Mouse (Mus musculus) adrenal gland, postnatal 36 days (tissue): ENCODE results near the gene Arhgap6. TPM values are rescaled to one million over a fixed set of nuclear protein-coding genes. Genes with fewer than 3 reads are reported as not detected.
A peak's percentile ranks its signal among the peaks of the same experiment; 100 is the strongest.
"Not testable (repeated sequence)": the region's sequence is repeated elsewhere in the genome, so short reads cannot be mapped to it uniquely, and the experiment has no call there.

Source experiments
- DNase-seq, 2 experiments: peaks; one replicate each; pipeline ENCODE4 v3.0.0; 2021; ENCODE audit warnings: mixed read lengths in 1 of 2
- total RNA-seq, 2 experiments: library from RNA; stranded (reverse); gene quantifications; 2 replicates each; pipeline ENCODE4 v1.2.3; 2021

Gene Arhgap6
- total RNA-seq, 2 experiments from 2014 or later = 2.1 to 2.5 TPM

DNA sequence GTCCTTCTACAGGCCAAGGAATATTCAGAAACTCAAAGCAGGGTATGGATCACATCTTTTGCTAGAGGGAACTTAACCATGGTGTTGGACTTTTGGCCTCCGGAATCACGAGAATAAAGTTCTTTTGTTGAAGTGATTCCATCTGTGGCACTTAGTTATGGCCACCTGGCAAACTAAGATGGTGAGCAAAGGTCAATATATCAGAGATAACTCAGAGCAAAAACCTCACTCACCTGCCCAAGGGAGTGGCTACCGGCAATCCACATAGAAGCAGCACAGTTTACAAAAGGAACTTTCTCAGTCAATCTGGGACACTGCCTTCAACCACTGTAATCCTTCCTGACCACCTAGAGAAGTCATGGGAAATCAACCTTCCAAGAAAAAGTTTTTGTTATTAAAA lies 513.7 kb downstream of the Arhgap6 start:
- no peak for DNase-seq

- no peak for DNase-seq
These were observed 524.3 kb downstream of the Arhgap6 start for GRCm38 (mm10) chrX:169319066-169319760.

DNA sequence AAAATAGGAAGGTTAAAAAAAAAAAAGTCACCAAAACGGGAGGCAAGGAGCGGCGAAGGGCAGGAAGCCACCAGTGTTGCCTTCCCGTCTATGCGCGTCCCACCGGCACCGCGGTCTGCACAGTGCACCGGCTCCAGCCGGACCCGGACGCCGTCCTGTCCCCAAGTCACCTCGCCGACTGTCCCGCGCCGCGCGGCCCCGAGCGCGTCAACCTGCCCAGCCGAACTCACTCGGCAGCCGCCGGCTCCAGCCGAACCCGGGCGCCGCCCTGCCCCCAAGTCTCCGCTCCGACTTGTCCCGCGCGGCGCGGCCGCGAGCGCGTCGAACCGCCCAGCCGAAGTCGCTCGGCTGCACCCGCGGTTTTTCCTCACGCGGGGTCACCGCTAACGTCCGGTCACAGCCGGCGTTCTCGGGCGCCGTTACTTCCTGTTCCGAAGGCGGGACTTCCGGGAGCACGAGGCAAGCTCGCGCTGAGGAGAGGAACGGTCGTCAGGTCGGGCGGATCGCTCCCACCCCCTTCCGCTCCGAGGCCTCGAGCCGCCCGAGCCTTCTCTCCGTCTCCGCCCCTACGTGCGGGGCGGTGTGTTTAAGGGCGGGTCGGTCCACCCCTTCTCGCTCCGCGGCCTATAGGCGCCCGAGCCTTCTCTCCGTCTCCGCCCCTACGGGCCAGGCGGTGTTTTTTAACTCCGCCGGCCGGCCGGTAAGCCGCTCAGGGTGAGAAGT lies 525.2 kb downstream of the Arhgap6 start, which contains the start of gene Hccs:
TSS of gene Hccs (minus strand) at position 428 of the 723 bp plus-strand sequence.
- DNase-seq = peak; percentile 91 to 92

DNA sequence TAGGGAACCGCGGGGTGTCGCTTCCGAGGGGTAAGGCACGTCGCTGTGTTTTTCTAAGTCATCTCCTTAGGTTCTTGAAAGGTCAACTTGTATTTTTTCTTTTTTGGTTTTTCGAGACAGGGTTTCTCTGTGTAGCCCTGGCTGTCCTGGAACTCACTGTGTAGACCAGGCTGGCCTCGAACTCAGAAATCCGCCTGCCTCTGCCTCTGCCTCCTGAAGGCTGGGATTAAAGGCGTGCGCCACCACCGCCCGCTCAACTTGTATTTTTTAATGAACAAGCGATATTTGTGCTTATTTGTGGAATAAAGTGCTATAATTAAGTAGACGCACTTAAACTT lies 525.7 kb downstream of the Arhgap6 start:
- DNase-seq = not testable (repeated sequence)

- no peak for DNase-seq
These were observed 531.2 kb downstream of the Arhgap6 start for GRCm38 (mm10) chrX:169325929-169326595.

- DNase-seq = peak; percentile 42 to 43
These were observed 537.4 kb downstream of the Arhgap6 start for GRCm38 (mm10) chrX:169332264-169332663.

DNA sequence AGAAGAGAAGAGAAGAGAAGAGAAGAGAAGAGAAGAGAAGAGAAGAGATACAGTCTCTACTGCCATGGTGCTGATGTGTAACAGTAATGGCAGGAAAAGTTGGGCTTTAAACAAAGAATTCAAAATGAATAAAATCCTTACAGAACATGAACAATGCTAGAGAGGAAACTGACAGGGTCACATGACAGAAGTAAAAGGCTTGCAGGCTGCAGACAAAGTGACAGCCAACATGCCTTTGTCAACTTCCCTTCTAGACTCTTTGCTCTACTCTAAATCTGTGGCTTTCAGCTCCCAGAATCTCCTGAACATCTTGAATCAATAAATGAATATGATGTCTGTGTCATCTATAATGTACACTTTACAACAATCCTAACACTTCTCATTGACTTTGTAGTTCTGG lies 542.7 kb downstream of the Arhgap6 start:
- no peak for DNase-seq

DNA sequence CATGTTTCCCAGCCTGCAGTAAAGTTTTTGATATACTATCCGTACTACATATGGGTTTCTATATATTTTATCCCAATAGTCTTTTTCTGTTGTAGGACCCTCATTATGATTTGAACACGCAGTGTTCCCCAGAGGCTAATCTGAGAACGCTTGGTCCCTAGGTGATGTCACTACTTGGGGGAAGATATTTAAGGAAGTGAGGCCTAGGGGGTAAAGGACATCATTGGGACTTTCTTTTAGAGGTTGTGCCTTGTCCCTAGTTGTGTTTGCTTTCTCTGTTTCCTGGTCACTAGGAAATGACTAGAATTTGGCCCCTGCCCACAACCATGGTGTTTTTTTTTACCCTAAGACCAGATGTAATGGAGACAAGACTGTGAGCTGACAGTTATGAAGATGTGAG lies 543.3 kb downstream of the Arhgap6 start:
- DNase-seq = no peak

Other genes with a start within 250 kb of the Arhgap6 start
- 1 to 10 TPM; 3.5 to 4.6 TPM for gene Frmpd4, start 217.9 kb upstream of the Arhgap6 start, total RNA-seq
- 10 to 100 TPM; 46.7 to 58.6 TPM for gene Msl3, start 121.2 kb upstream of the Arhgap6 start, total RNA-seq